Mouse (Mus musculus) spleen, postnatal 4 days (tissue): ENCODE measurements around the gene Tmem132c.
"Not testable (repeated sequence)": the region's sequence is repeated elsewhere in the genome, so short reads cannot be mapped to it uniquely, and the experiment has no call there.

Experiments used
- DNase-seq, 2 experiments: peaks; one replicate each; pipeline ENCODE4 v3.0.0; 2022; ENCODE audit warnings: low spot score in 2 of 2

Tmem132c gene

DNA sequence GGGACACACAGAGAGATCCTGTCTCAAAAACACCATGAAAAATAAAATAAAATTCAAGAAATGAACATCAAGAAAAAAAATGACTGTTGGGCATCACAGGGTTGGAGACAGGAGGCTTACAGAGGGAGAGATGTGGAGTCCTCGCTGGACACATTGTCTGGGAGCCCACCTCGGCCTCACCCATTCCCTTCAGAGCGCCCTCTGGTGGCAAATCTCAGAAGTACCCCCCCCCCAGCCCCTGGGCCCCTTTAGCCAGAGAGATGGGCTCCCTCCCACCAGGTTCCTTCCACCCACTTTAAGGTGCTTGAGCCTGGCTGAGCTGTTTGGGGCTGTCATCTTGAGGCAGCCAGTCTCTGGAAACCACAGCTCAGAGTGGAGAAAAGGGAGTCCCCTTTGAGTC, 99.5 kb downstream of the Tmem132c start:
- DNase-seq = no peak

DNA sequence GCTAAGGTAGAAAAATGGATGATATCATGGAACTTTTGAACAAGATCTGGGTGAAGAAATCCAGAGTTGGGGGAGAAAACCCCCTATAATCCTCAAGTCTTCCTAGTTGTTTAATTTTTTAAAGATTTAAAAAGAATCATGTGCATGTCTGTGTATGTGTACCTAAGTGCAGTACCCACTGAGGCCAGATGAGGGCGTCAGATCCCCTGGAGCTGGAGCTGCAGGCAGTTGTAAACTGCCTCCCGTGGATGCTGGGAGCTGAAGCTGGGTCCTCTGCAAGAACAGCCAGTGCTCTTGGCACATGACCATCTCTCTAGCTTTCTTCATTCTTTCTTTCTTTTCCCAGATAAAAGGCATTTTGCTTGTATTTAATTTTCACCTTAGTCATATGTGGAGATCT, 103.1 kb downstream of the Tmem132c start:
- no peak for DNase-seq

DNA sequence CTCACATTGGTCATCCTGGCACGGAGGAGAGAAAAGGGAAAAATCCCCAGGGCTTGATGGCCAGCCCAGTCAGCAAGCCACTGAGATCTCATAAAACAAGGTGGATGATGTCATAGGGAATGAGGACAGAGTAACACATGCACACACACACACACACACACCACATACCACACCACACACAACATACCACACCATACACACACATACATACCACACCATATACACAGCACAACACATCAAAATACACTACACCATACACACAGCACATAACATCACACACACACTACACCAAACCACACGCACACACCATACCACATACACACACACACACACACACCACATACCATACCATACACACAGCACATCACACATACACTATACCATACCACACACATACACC, 104.8 kb downstream of the Tmem132c start:
- no peak for DNase-seq

- DNase-seq = no peak
Observed at GRCm38 (mm10) chr5:127347053-127347748, 105.6 kb downstream of the Tmem132c start.

GRCm38 (mm10) chr5:127349221-127350065, 107.8 kb downstream of the Tmem132c start:
- DNase-seq = no peak

- no peak for DNase-seq
Observed at GRCm38 (mm10) chr5:127353002-127353401, 111.4 kb downstream of the Tmem132c start.

DNA sequence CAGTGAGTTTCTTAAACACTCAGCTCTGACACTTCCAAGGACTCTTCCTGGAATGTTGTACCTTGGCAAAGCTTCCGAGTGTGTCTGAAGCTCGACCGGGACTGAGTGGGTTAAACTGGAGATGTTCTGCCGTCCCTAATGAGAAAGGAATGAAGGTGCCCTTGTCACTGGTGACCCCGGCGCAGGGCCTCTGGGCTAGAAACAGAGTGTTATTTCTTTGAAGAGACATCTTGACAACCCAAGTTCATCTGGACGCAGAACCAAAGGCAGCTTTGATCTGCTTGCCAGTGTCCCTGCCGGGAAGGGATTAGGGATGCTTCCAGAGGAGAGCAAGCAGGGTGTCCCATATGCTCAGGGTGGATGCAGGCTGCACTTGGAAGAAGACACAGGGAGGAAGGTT, 114.2 kb downstream of the Tmem132c start:
- DNase-seq = no peak

DNA sequence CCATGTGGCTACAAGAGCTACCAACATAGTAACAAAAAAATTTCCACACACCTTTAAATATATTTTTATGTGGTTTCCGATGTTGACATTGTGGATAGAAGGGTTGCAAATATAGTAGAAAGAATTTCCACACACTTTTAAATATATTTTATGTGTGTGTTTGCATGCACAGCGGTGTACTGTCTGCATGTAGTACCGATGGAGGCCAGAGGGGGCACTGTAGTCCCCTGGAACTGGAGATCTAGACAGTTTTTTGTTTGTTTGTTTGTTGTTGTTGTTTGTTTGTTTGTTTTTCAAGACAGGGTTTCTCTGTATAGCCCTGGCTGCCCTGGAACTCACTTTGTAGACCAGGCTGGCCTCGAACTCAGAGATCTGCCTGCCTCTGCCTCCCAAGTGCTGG, 116.3 kb downstream of the Tmem132c start:
- not testable (repeated sequence) for DNase-seq

GRCm38 (mm10) chr5:127361145-127361544, 119.5 kb downstream of the Tmem132c start:
- no peak for DNase-seq

DNA sequence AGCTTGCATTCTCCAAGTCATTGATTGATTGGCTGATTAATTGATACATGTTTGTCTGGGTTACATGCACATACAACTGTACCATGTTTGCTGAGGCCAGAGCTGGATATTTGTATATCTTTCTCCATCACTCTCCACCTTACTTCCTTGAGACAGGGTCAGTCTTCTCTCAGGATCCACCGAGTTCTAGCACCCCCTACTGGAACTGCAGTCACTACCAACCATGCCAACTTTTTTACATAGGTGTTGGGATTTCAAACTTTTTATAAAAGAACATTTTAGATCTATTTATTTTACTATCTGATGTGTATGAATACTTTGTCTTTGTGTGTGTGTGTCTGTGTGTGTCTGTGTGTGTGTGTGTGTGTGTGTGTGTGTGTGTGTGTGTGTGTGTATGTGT, 123.5 kb downstream of the Tmem132c start:
- DNase-seq = no peak

DNA sequence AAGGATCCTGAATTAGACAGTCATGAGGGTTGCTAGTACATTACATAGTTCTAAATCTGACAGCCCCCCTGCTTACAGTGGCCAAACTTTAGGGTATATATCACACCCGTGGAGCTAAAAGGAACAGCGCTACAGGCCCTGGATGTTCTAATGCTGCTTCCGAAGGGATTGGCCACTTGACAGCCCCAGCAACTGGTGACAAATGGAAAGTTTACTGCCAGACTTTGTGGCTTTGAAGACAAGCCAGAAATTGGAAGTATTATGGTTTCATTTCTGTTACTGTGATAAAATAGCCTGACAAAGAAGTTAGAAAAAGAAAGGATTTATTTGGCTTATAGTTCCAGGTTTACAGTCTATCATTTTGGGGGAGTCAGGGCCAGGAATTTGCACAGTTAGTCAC, 126.6 kb downstream of the Tmem132c start:
- DNase-seq = no peak

GRCm38 (mm10) chr5:127369812-127370211, 128.2 kb downstream of the Tmem132c start:
- DNase-seq = no peak

- DNase-seq = no peak
Observed at GRCm38 (mm10) chr5:127370503-127370902, 128.9 kb downstream of the Tmem132c start.

DNA sequence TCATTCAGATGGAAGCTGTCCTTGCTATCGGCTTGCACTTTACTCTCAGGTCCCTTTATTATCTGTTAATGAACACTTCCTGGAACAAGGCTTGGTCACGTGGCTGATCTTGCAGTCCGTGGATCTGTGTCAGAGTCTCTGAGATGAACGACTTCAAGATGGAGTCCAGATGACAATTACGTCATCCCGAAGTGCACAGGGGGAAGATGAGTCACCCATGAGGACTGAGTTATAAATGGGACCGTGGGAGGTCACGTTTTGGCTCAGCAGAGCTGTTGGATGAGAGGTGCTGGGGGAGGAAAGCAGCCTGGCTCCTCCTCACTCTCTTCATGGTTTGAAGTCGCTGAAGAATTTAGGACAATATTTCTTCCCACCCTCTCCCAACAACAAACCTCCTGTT, 132.6 kb downstream of the Tmem132c start:
- no peak for DNase-seq

GRCm38 (mm10) chr5:127375654-127376053, 134.0 kb downstream of the Tmem132c start:
- DNase-seq = no peak

- no peak for DNase-seq
Observed at GRCm38 (mm10) chr5:127378521-127378920, 136.9 kb downstream of the Tmem132c start.

- DNase-seq = no peak
Observed at GRCm38 (mm10) chr5:127379351-127379750, 137.7 kb downstream of the Tmem132c start.

GRCm38 (mm10) chr5:127381216-127381615, 139.6 kb downstream of the Tmem132c start:
- DNase-seq = no peak

DNA sequence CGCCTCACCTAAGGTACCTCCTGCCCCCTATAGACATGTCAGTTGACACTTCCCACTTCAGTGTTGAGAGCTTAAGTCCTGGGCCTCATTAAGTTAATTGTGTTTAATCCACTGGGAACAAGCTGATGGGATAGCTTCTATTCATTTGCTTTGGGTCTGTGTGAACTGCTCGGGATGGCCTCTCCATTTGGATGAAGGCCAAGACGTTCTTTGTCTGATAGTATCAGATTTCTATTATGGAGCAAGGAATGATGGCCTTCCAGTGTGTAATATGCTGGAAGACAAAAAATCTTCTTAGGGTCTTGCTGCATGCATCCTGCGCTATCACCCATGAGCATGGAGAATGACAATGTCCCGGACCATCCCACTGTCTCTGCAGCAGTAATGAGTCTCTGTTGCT, 141.0 kb downstream of the Tmem132c start:
- no peak for DNase-seq

DNA sequence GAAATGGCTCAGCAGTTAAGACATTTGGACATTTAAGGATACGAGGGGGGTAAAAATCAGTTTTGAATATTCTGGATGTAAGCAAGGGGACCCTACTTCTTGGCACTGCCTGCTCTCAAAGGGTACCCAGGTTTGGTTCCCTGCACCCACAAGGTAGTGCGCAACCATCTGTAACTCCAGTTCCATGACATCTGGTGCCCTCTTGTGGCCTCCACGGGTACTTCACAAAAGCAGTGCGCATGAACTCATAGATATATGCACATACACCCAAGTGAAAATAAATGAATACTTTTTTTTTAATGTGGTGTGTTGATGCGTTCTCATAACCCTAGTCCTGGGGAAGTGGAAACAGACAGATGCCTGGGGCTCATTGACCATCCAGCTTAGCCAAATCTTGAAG, 149.6 kb downstream of the Tmem132c start:
- DNase-seq = no peak

GRCm38 (mm10) chr5:127396889-127397288, 155.3 kb downstream of the Tmem132c start:
- no peak for DNase-seq

DNA sequence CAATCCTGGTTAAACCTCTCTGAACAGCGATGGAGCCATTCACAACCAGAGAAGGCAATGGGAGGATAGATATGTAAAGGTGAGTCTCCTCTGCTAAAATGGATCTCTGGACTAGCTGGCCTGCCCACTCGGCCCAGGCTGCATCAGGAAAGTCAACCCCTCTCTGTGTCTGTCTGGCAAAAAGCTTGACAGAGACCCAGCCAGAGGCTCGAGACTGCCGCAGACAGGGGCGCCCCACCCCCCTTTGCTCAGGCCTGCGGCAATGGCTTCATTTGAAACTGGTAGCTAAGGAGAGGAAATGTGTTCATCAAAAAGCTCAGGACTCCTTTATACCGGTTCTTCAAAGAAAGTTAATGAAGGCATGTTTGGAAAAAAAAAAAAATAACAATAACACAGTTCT, 156.4 kb downstream of the Tmem132c start:
- DNase-seq = no peak

DNA sequence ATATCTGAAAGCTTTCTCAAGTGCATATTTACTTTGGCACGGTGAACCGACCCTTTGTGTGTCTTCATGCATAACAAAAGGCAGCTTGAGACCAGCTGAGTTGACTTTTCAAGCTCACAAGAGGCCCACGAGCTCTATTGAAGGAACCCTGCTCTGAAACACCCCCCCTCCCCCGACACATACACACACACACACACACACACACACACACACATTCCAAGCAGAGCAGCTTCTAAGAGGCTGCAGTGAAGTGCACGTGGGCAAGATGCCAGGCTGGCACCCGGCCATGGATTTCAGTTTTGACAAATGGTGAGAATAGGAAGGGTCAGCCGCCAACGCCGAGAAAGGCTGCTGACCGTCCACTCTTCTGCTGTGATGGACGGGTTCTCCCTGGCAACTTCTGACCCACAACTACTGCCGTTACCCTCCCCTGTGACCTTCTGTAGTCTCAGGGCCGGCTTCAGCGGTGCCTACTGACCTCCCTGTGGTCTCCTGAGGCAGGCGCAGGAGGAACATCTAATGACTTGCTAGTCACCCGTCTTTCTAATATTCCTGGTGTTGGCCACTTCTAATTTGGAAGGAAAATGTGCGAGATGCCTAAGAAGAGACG, 163.9 kb downstream of the Tmem132c start:
- DNase-seq = peak in 1 of 2 experiments; percentile 28
